ENCODE assay signal across 8 mouse cellular contexts in genomic region chr3:89244158-89244981, GRCm38 (mm10). TPM values are rescaled to one million over a fixed set of nuclear protein-coding genes. Genes with fewer than 3 reads are reported as not detected.
DNase-seq lines count a peak whose midpoint lies in the region; ATAC-seq and TF ChIP-seq lines count a peak whose summit lies in the region.

No protein-coding gene starts in this region.

- no peak overlapping the region for H3K27ac ChIP-seq in thymus, adult 2 months (ENCODE audit: control insufficient read depth, insufficient read depth, low read length)
- peak overlapping the region; percentile 98 for H3K27ac ChIP-seq in hindbrain, embryonic 13.5 days
- peak overlapping the region; percentile 86 for H3K27ac ChIP-seq in limb, embryonic 15.5 days
- H3K27ac ChIP-seq in neural tube, embryonic 13.5 days (replicated peaks), result peak overlapping the region; percentile 96

- peak overlapping the region; percentile 22 for H3K4me3 ChIP-seq in thymus, adult 2 months (ENCODE audit: control insufficient read depth, insufficient read depth, low read length)
- peak overlapping the region; percentile 72 for H3K4me3 ChIP-seq in hindbrain, embryonic 13.5 days
- H3K4me3 ChIP-seq in limb, embryonic 15.5 days, result peak overlapping the region; percentile 83
- H3K4me3 ChIP-seq in neural tube, embryonic 13.5 days, result peak overlapping the region; percentile 63

- H3K4me1 ChIP-seq in thymus, adult 2 months (replicated peaks; ENCODE audit: control insufficient read depth, insufficient read depth, low read length), result peaks cover 31% of the 10 kb centered on the region
- H3K4me1 ChIP-seq in hindbrain, embryonic 13.5 days (replicated peaks), result peaks cover 50% of the 10 kb centered on the region
- H3K4me1 ChIP-seq in limb, embryonic 15.5 days, result peaks cover 37% of the 10 kb centered on the region
- H3K4me1 ChIP-seq in neural tube, embryonic 13.5 days (replicated peaks), result peaks cover 51% of the 10 kb centered on the region

- no peaks in the 10 kb centered on the region for H3K9me3 ChIP-seq in hindbrain, embryonic 13.5 days
- no peaks in the 10 kb centered on the region for H3K9me3 ChIP-seq in limb, embryonic 15.5 days
- no peaks in the 10 kb centered on the region for H3K9me3 ChIP-seq in neural tube, embryonic 13.5 days

- TF ChIP-seq POLR2A in thymus, adult 2 months (IDR thresholded peaks at IDR 0.05; ENCODE audit: control insufficient read depth, extremely low read depth, insufficient read depth, low read length, poor library complexity), result no peak

- peak; percentile 47 for DNase-seq in thymus, adult 2 months
- no peak for DNase-seq in thymus, postnatal 0 days (ENCODE audit: low spot score)
- peak; percentile 70 to 81 for DNase-seq in cerebellum, postnatal 14 days
- no peak for DNase-seq in testis, postnatal 14 days (ENCODE audit: low spot score)
- no peak for DNase-seq in layer of hippocampus, postnatal 36 days

- no peak for TF ChIP-seq CTCF in thymus, adult 2 months (IDR thresholded peaks at IDR 0.05; ENCODE audit: borderline replicate concordance, control insufficient read depth, extremely low read depth, insufficient read depth, low read length, poor library complexity)

- H3K27me3 ChIP-seq in thymus, adult 2 months (ENCODE audit: control insufficient read depth, insufficient read depth, low read length), result no peaks in the 10 kb centered on the region
- no peaks in the 10 kb centered on the region for H3K27me3 ChIP-seq in hindbrain, embryonic 13.5 days
- no peaks in the 10 kb centered on the region for H3K27me3 ChIP-seq in limb, embryonic 15.5 days
- H3K27me3 ChIP-seq in neural tube, embryonic 13.5 days, result no peaks in the 10 kb centered on the region

- peak; percentile 47 for ATAC-seq in hindbrain, embryonic 13.5 days (ENCODE audit: low FRiP score)
- ATAC-seq in limb, embryonic 15.5 days (ENCODE audit: insufficient number of reproducible peaks, low FRiP score, low TSS enrichment, low read depth), result no peak
- ATAC-seq in neural tube, embryonic 13.5 days (ENCODE audit: low read depth), result peak; percentile 52

- H3K36me3 ChIP-seq in thymus, adult 2 months (ENCODE audit: control insufficient read depth, insufficient read depth, low read length), result no peaks in the 10 kb centered on the region
- peaks cover 41% of the 10 kb centered on the region for H3K36me3 ChIP-seq in hindbrain, embryonic 13.5 days
- peaks cover 32% of the 10 kb centered on the region for H3K36me3 ChIP-seq in limb, embryonic 15.5 days
- H3K36me3 ChIP-seq in neural tube, embryonic 13.5 days, result peaks cover 42% of the 10 kb centered on the region

- peak overlapping the region; percentile 88 for H3K9ac ChIP-seq in hindbrain, embryonic 13.5 days
- peak overlapping the region; percentile 39; the same call in 1 of the 2 replicates for H3K9ac ChIP-seq in limb, embryonic 15.5 days
- peak overlapping the region; percentile 82 for H3K9ac ChIP-seq in neural tube, embryonic 13.5 days

- H3K4me2 ChIP-seq in hindbrain, embryonic 13.5 days, result peak overlapping the region; percentile 93
- peak overlapping the region; percentile 82 for H3K4me2 ChIP-seq in limb, embryonic 15.5 days
- peak overlapping the region; percentile 90 for H3K4me2 ChIP-seq in neural tube, embryonic 13.5 days

- WGBS in thymus, adult 2 months, result 49% methylated on average over 25 of the region's 25 CpGs
- WGBS in hindbrain, embryonic 13.5 days, result 12% methylated on average over 25 of the region's 25 CpGs
- WGBS in limb, embryonic 15.5 days, result 15% methylated on average over 25 of the region's 25 CpGs
- 13% methylated on average over 25 of the region's 25 CpGs for WGBS in neural tube, embryonic 13.5 days

RNA-seq across cellular contexts. Expression of gene Krtcap2, which starts 1.4 kb away (rescaled TPM):
- polyA plus RNA-seq in thymus, adult 2 months (2012; rRNA removed), result 171 and 183 TPM in 2 replicates
- 304 and 318 TPM in 2 replicates for polyA plus RNA-seq in thymus, postnatal 0 days (2015; fragmentation: Nextera tagmentation; extraction: Ambion mirVana)
- polyA plus RNA-seq in hindbrain, embryonic 13.5 days (2015; fragmentation: Nextera tagmentation; extraction: Ambion mirVana), result 205 and 209 TPM in 2 replicates
- 307 and 334 TPM in 2 replicates for polyA plus RNA-seq in limb, embryonic 15.5 days (2015; fragmentation: Nextera tagmentation; extraction: Ambion mirVana)
- polyA plus RNA-seq in neural tube, embryonic 13.5 days (2015; fragmentation: Nextera tagmentation; extraction: Ambion mirVana), result 248 and 258 TPM in 2 replicates
- total RNA-seq in layer of hippocampus, postnatal 36 days (2021), result 10 to 100 TPM; 71.4 to 86.2 TPM

RNA-seq across cellular contexts. Expression of gene Trim46, which starts 1.7 kb away (rescaled TPM):
- polyA plus RNA-seq in thymus, adult 2 months (2012; rRNA removed), result 12.1 and 13.0 TPM in 2 replicates
- 0.98 and 1.6 TPM in 2 replicates for polyA plus RNA-seq in thymus, postnatal 0 days (2015; fragmentation: Nextera tagmentation; extraction: Ambion mirVana)
- polyA plus RNA-seq in hindbrain, embryonic 13.5 days (2015; fragmentation: Nextera tagmentation; extraction: Ambion mirVana), result 64.3 and 68.1 TPM in 2 replicates
- polyA plus RNA-seq in limb, embryonic 15.5 days (2015; fragmentation: Nextera tagmentation; extraction: Ambion mirVana), result 4.0 and 4.7 TPM in 2 replicates
- 55.8 and 55.9 TPM in 2 replicates for polyA plus RNA-seq in neural tube, embryonic 13.5 days (2015; fragmentation: Nextera tagmentation; extraction: Ambion mirVana)
- 10 to 100 TPM; 86.7 to 93.7 TPM for total RNA-seq in layer of hippocampus, postnatal 36 days (2021)

RNA-seq across cellular contexts. Expression of gene Dpm3, which starts 14.8 kb away (rescaled TPM):
- polyA plus RNA-seq in thymus, adult 2 months (2012; rRNA removed), result 477 and 588 TPM in 2 replicates
- polyA plus RNA-seq in thymus, postnatal 0 days (2015; fragmentation: Nextera tagmentation; extraction: Ambion mirVana), result 163 and 167 TPM in 2 replicates
- 74.4 and 76.2 TPM in 2 replicates for polyA plus RNA-seq in hindbrain, embryonic 13.5 days (2015; fragmentation: Nextera tagmentation; extraction: Ambion mirVana)
- 131 and 161 TPM in 2 replicates for polyA plus RNA-seq in limb, embryonic 15.5 days (2015; fragmentation: Nextera tagmentation; extraction: Ambion mirVana)
- 76.9 and 81.4 TPM in 2 replicates for polyA plus RNA-seq in neural tube, embryonic 13.5 days (2015; fragmentation: Nextera tagmentation; extraction: Ambion mirVana)
- total RNA-seq in layer of hippocampus, postnatal 36 days (2021), result 10 to 100 TPM; 50.4 to 65.2 TPM

RNA-seq across cellular contexts. Expression of gene Muc1, which starts 15.5 kb away (rescaled TPM):
- polyA plus RNA-seq in thymus, adult 2 months (2012; rRNA removed), result 14.1 and 14.4 TPM in 2 replicates
- 1.4 and 2.4 TPM in 2 replicates for polyA plus RNA-seq in thymus, postnatal 0 days (2015; fragmentation: Nextera tagmentation; extraction: Ambion mirVana)
- 1.3 and 2.8 TPM in 2 replicates for polyA plus RNA-seq in hindbrain, embryonic 13.5 days (2015; fragmentation: Nextera tagmentation; extraction: Ambion mirVana)
- 0.64 and 0.68 TPM in 2 replicates for polyA plus RNA-seq in limb, embryonic 15.5 days (2015; fragmentation: Nextera tagmentation; extraction: Ambion mirVana)
- polyA plus RNA-seq in neural tube, embryonic 13.5 days (2015; fragmentation: Nextera tagmentation; extraction: Ambion mirVana), result 1.0 and 1.1 TPM in 2 replicates
- 1 to 10 TPM in 1 of 2 experiments, under 1 TPM in 1; 0.61 to 1.0 TPM for total RNA-seq in layer of hippocampus, postnatal 36 days (2021)

RNA-seq across cellular contexts. Expression of gene Mtx1, which starts 17.5 kb away (rescaled TPM):
- 209 and 224 TPM in 2 replicates for polyA plus RNA-seq in thymus, adult 2 months (2012; rRNA removed)
- polyA plus RNA-seq in thymus, postnatal 0 days (2015; fragmentation: Nextera tagmentation; extraction: Ambion mirVana), result 206 and 223 TPM in 2 replicates
- 161 and 166 TPM in 2 replicates for polyA plus RNA-seq in hindbrain, embryonic 13.5 days (2015; fragmentation: Nextera tagmentation; extraction: Ambion mirVana)
- 156 and 180 TPM in 2 replicates for polyA plus RNA-seq in limb, embryonic 15.5 days (2015; fragmentation: Nextera tagmentation; extraction: Ambion mirVana)
- 157 and 170 TPM in 2 replicates for polyA plus RNA-seq in neural tube, embryonic 13.5 days (2015; fragmentation: Nextera tagmentation; extraction: Ambion mirVana)
- total RNA-seq in layer of hippocampus, postnatal 36 days (2021), result 10 to 100 TPM; 89.5 to 93.8 TPM

Comparison
In these comparisons a context has a peak if more than half of its experiments do, and no peak if none do; other contexts are left out.
1. DNase-seq: peak in thymus, adult 2 months (single experiment) and cerebellum, postnatal 14 days (2 of 2); none in thymus, postnatal 0 days (single experiment), testis, postnatal 14 days (single experiment) and layer of hippocampus, postnatal 36 days (0 of 2).
2. H3K4me3 ChIP-seq: peak in every context shown above with its lines; median percentile 83 in limb, embryonic 15.5 days; 72 in hindbrain, embryonic 13.5 days; 63 in neural tube, embryonic 13.5 days; 22 in thymus, adult 2 months.
3. Peak in every context shown above with its lines, with median percentiles within 50 percentile points of each other: H3K4me2 ChIP-seq and H3K9ac ChIP-seq.